Mouse (Mus musculus): ENCODE measurements around the gene Tnni1.

DNA sequence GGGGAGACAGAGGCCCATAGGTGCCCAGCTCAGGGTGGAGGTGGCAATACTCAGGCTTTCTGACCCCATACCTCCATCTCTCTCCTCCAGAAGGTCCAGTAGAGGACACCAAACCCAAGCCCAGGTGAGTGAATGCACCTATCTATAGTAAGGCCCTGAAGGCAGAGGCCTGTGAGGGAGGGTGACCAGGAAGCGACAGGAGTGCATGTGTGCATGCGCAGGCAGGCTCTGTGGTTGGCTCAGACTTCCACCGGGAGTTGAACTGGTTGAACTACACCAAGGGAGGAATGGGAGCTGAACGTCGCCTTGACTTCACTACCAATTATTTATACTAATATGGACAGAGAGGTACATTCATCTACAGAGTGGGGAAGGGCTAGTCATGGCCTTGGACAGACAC, 67.4 kb downstream of the Tnni1 start:
- no peak for TF ChIP-seq CTCF (IDR thresholded peaks at IDR 0.05; ENCODE audit: low read depth)
- TF ChIP-seq EP300 (IDR thresholded peaks at IDR 0.05; ENCODE audit: low read depth) = no peak

All from heart, postnatal 0 days (tissue).